Mouse (Mus musculus): ENCODE measurements at regions not wholly inside any gene's neighbourhood (a gene's known extent, or its start where the extent isn't known, plus 50 kb on each side); places are given as distances from the start of the nearest gene placed in this dataset.

- TF ChIP-seq POLR2A (IDR thresholded peaks at IDR 0.05; ENCODE audit: extremely low read depth, insufficient read depth, low read length) (no peak), CTCF (IDR thresholded peaks at IDR 0.05; ENCODE audit: low read depth, low read length) (no peak)
Measured at GRCm38 (mm10) chr10:83861574-83862190, 139.0 kb downstream of the 1500009L16Rik start.
